Mouse (Mus musculus) ES-E14 (cell line): ENCODE results near the gene Homer2. TPM values are rescaled to one million over a fixed set of nuclear protein-coding genes. Genes with fewer than 3 reads are reported as not detected.

Experiments
- DNase-seq: peaks from one replicate; pipeline ENCODE4 v3.0.0-alpha.2; 2013; ENCODE audit warnings: low read depth, low spot score
- H3K27ac ChIP-seq: 2 replicates; pipeline ENCODE4 v1.5.1; 2012; ENCODE audit warnings: low read depth, mild to moderate bottlenecking, low read length, moderate library complexity, mixed read lengths; ENCODE audit not compliant: poor library complexity, insufficient read depth, severe bottlenecking
- H3K36me3 ChIP-seq: 2 replicates; pipeline ENCODE4 v1.6.1; 2012; ENCODE audit warnings: mild to moderate bottlenecking, low read length, moderate library complexity, mixed read lengths; ENCODE audit not compliant: control insufficient read depth, poor library complexity, insufficient read depth, severe bottlenecking
- H3K4me1 ChIP-seq, 2 experiments: fragments of 150-350 bp in 1 of 2; sonication (generic) in 1 of 2; 2 replicates each; pipeline ENCODE4 v1.6.1; 2012; ENCODE audit warnings: low read length in 2 of 2, mild to moderate bottlenecking in 1 of 2, mixed read lengths in 1 of 2; ENCODE audit not compliant: control insufficient read depth in 2 of 2, insufficient read depth in 2 of 2, poor library complexity in 1 of 2
- H3K4me3 ChIP-seq, 2 experiments: fragments of 150-350 bp in 1 of 2; sonication (generic) in 1 of 2; 2 replicates each; pipeline ENCODE4 v1.5.1; 2012; ENCODE audit warnings: low read length in 2 of 2, low read depth in 1 of 2, mild to moderate bottlenecking in 1 of 2, mixed read lengths in 1 of 2; ENCODE audit not compliant: insufficient read depth in 1 of 2, poor library complexity in 1 of 2, severe bottlenecking in 1 of 2
- H3K9ac ChIP-seq: 2 replicates; pipeline ENCODE4 v1.6.1; 2012; ENCODE audit warnings: low read depth, mild to moderate bottlenecking, low read length, mixed read lengths; ENCODE audit not compliant: poor library complexity, insufficient read depth, severe bottlenecking
- H3K9me3 ChIP-seq: fragments of 150-350 bp; sonication (generic); 2 replicates; pipeline ENCODE4 v1.6.1; 2012; ENCODE audit warnings: low read depth, mild to moderate bottlenecking, low read length; ENCODE audit not compliant: control insufficient read depth, insufficient read depth
- CHD2 ChIP-seq: IDR thresholded peaks from 2 replicates; pipeline ENCODE4 v1.6.1; 2014; ENCODE audit warnings: mild to moderate bottlenecking, low read depth, low read length, inconsistent platforms
- HCFC1 ChIP-seq: IDR thresholded peaks from 2 replicates; pipeline ENCODE4 v1.6.1; 2012; ENCODE audit warnings: low read length, inconsistent platforms, borderline replicate concordance; ENCODE audit not compliant: insufficient read depth
- MAFK ChIP-seq: IDR thresholded peaks from 2 replicates; pipeline ENCODE4 v1.6.1; 2014; ENCODE audit warnings: mild to moderate bottlenecking, low read depth, low read length, inconsistent platforms; ENCODE audit not compliant: insufficient read depth
- ZC3H11A ChIP-seq: IDR thresholded peaks from 2 replicates; pipeline ENCODE4 v1.6.1; 2012; ENCODE audit warnings: low read depth, mild to moderate bottlenecking, inconsistent platforms, low read length, borderline replicate concordance
- ZNF384 ChIP-seq: IDR thresholded peaks from 2 replicates; pipeline ENCODE4 v1.6.1; 2012; ENCODE audit warnings: low read depth, low read length, inconsistent platforms
- in situ Hi-C, 2 experiments: fragments of 600-800 bp; cut with MboI; formaldehyde crosslinking; loops; one replicate each; pipeline ENCODE4 v1.15.1; 2025; ENCODE audit warnings: low sequenced_read_pairs in 2 of 2, inconsistent platforms in 1 of 2; ENCODE audit not compliant: unreplicated experiment in 2 of 2
- total RNA-seq: library from RNA; depleted of rRNA; stranded (reverse); fragments of 300-350 nt; gene quantifications from 2 replicates; pipeline ENCODE4 v1.2.3, GENCODE M21; 2012

Gene Homer2
- total RNA-seq, 1 experiment, result 6.5 TPM

DNA sequence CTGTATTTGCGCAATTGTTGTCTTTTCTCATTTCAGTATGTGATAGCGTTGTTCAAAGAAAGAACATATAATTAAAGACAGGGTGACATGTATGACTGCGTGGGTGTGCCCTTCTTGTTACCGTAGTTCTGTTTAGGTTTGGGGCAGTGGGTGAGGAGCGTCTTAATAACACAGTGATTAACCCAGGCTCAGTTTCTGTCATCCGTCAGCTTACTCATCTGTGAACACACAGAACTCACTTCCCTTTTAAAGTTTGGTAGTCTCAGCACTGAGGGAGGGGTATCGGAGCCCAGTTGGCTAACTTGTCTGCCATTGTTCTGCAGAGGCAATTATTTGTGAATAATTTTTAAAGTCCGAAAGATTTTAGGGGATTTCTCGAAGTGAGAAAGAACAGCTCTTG, 20.4 kb upstream of the Homer2 start:
- Histone ChIP-seq H3K9me3 (no peaks in the 10 kb centered on the region), H3K27ac (no peak overlapping the region), H3K4me1 (no peaks in the 10 kb centered on the region), H3K4me3 (no peak overlapping the region), H3K36me3 (no peaks in the 10 kb centered on the region), H3K9ac (no peak overlapping the region)
- no peak for TF ChIP-seq ZC3H11A
- no peak for DNase-seq
- in situ Hi-C loops, result no loop called here

DNA sequence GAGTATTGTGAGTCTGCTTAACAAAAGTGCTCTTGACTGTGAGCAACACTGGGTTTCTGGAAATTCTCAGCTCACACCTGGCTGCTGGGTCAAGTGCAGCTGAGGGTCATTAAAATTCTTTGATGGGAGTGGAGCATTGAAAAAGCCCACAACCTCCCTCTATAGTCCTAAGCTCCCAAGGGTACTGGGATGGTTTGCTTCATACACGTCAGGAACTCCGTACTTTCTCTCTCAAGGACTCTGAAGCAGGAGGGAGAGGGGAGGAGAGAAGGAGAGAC, 19.3 kb upstream of the Homer2 start:
- no peaks in the 10 kb centered on the region for H3K4me1 ChIP-seq
- no peak overlapping the region for H3K4me3 ChIP-seq
- no peak for DNase-seq
- no peak for TF ChIP-seq ZNF384
- no peak for TF ChIP-seq MAFK
- no peak for TF ChIP-seq HCFC1
- no peak for TF ChIP-seq ZC3H11A
- TF ChIP-seq CHD2, result no peak
- H3K27ac ChIP-seq, result no peak overlapping the region
- in situ Hi-C loops, result no loop called here
- H3K9me3 ChIP-seq, result no peaks in the 10 kb centered on the region
- no peaks in the 10 kb centered on the region for H3K36me3 ChIP-seq
- no peak overlapping the region for H3K9ac ChIP-seq

DNA sequence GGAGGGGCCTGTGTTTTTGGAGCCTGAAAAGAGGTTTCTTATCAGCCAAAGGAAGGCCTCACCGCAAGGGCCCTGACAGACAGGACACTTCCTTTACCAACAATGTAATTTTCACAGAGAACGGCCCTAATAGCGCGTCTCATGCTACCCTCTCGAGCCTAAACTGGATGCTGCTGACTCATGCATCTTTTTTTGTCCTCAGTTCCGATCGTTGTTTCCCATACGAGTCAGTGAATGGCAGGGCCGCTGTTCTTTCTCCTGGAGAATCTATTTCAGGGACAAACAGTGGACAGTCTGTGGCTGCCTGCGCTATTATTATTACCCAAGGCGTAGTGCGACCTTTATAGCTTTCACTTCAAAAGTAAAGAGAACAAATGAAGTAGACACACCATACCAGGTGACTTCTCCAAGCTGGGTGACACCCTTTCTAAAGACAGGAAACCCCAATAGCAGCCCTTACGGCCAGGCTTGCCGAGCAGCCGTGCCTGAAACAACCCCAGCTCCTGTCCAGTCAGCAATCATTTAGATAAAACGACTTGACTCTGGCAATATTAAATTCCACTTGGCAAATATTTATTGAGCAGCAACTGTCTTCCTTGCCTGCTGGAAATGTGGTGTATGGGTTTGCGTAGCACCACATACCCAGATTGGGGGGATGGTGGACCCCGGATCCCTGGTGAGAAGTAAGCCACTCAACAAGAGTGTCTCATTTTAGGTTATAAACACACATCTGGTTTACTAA, 18.8 kb upstream of the Homer2 start:
- no peaks in the 10 kb centered on the region for H3K9me3 ChIP-seq
- in situ Hi-C loops, result no loop called here
- DNase-seq, result no peak
- no peak overlapping the region for H3K4me3 ChIP-seq
- H3K4me1 ChIP-seq, result no peaks in the 10 kb centered on the region
- no peak overlapping the region for H3K9ac ChIP-seq
- TF ChIP-seq CHD2 (no peak), MAFK (no peak), ZNF384 (no peak), ZC3H11A (no peak), HCFC1 (no peak)
- no peaks in the 10 kb centered on the region for H3K36me3 ChIP-seq
- H3K27ac ChIP-seq, result no peak overlapping the region

DNA sequence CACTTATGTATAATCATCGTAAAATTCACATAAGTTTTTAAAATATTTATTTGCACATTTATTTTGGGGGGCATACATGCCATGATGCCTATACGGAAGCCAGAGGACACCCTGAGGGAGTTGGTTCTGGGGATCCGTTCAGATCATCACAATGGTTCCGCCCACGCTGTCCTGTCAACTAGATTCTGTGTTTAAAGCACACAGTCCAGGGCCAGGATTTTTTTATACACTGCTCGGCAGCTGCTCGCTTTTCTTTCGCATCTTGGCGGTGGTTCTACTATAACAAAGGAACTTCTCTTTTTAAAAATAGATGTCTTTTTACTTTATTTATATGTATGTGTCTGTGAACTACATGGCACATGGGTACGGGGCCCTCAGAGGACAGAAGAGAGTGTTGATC, 16.5 kb upstream of the Homer2 start:
- in situ Hi-C loops, result no loop called here
- no peaks in the 10 kb centered on the region for H3K9me3 ChIP-seq
- H3K4me3 ChIP-seq, result no peak overlapping the region
- no peaks in the 10 kb centered on the region for H3K4me1 ChIP-seq
- no peak overlapping the region for H3K27ac ChIP-seq
- TF ChIP-seq ZNF384, result no peak
- no peak for TF ChIP-seq HCFC1
- DNase-seq, result no peak
- H3K36me3 ChIP-seq, result no peaks in the 10 kb centered on the region
- no peak overlapping the region for H3K9ac ChIP-seq

DNA sequence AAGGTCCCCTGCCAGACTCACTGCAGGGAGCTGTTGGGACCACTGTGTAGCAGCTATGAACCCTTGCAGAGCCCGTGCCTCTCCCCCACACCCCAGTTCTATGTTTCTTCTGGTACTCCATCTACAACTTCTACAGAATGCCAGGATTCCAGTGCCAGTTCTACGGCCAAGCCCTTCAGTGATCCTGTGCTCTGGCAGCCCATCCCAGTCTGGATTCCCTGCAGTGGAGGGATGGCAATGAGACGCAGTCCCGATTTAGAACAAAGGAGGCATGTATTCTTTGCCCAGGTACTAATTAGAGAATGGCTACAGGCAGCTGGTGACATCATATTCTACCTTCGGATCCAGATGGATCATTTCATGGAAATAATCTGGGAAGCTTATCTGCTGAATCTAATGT, 13.9 kb upstream of the Homer2 start:
- TF ChIP-seq ZNF384, result no peak
- TF ChIP-seq HCFC1, result no peak
- no peak for TF ChIP-seq ZC3H11A
- TF ChIP-seq CHD2, result no peak
- no peak for TF ChIP-seq MAFK
- H3K27ac ChIP-seq, result no peak overlapping the region
- in situ Hi-C loops, result no loop called here
- no peaks in the 10 kb centered on the region for H3K36me3 ChIP-seq
- H3K4me1 ChIP-seq, result no peaks in the 10 kb centered on the region
- DNase-seq, result no peak
- no peak overlapping the region for H3K4me3 ChIP-seq
- H3K9me3 ChIP-seq, result no peaks in the 10 kb centered on the region
- H3K9ac ChIP-seq, result no peak overlapping the region
